Mouse (Mus musculus) lung, postnatal 0 days (tissue): Measurements from ENCODE around the gene Fbp1.

Experiments
- CTCF ChIP-seq: IDR thresholded peaks from 2 replicates; pipeline ENCODE4 v1.5.1; 2016; ENCODE audit warnings: antibody characterized with exemption, mild to moderate bottlenecking
- EP300 ChIP-seq: IDR thresholded peaks from 2 replicates; pipeline ENCODE4 v1.6.1; 2016; ENCODE audit warnings: antibody characterized with exemption, mild to moderate bottlenecking, control low read depth

DNA sequence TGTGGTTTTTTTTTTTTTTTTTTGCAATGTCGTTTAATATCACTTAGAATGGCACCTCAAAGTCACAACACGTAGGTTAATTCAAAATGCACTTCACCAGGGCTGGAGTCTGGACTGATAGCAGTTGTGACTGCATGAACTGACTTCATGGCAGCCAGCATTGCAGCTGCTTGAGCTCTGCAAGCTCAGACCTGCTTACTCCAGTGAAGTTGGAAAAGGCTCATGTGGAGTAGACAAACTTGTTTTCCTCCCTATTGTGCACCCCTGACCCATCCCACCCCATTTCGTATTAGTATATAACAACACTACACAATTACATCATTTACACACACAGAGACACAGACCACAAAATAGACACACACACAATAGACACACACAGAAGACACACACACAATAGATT is 34.6 kb upstream of the Fbp1 start:
- no peak for TF ChIP-seq CTCF
- TF ChIP-seq EP300, result no peak
